Mouse (Mus musculus) intestine, postnatal 0 days (tissue): Measurements from ENCODE around the gene Pld3. TPM values are rescaled to one million over a fixed set of nuclear protein-coding genes. Genes with fewer than 3 reads are reported as not detected.

ENCODE experiments used
- ATAC-seq: fragments of 200-750 bp; cut with Nextera tagmentation; 2 replicates; pipeline ENCODE4 v1.8.0; 2017; ENCODE audit warnings: mild to moderate bottlenecking, moderate TSS enrichment, moderate library complexity
- H3K27ac ChIP-seq: fragments of 300-500 bp; sonication (generic); 2 replicates; pipeline ENCODE4 v1.5.1; 2014; ENCODE audit warnings: mild to moderate bottlenecking, low read depth, low read length, moderate library complexity
- H3K27me3 ChIP-seq: fragments of 300-500 bp; sonication (generic); replicated peaks from 2 replicates; pipeline ENCODE4 v1.6.1; 2014; ENCODE audit warnings: low read length, mixed read lengths; ENCODE audit not compliant: control insufficient read depth, insufficient read depth
- H3K36me3 ChIP-seq: fragments of 300-500 bp; sonication (generic); 2 replicates; pipeline ENCODE4 v1.6.1; 2014; ENCODE audit warnings: mild to moderate bottlenecking, moderate library complexity; ENCODE audit not compliant: control insufficient read depth, insufficient read depth
- H3K4me1 ChIP-seq: fragments of 300-500 bp; sonication (generic); replicated peaks from 2 replicates; pipeline ENCODE4 v1.6.1; 2014; ENCODE audit warnings: antibody characterized with exemption, low read length, mixed read lengths; ENCODE audit not compliant: control insufficient read depth, insufficient read depth
- H3K4me2 ChIP-seq: fragments of 300-500 bp; sonication (generic); replicated peaks from 2 replicates; pipeline ENCODE4 v1.6.1; 2014; ENCODE audit warnings: low read depth, mild to moderate bottlenecking, moderate library complexity
- H3K4me3 ChIP-seq: fragments of 300-500 bp; sonication (generic); 2 replicates; pipeline ENCODE4 v1.5.1; 2014; ENCODE audit warnings: low read depth, low read length
- H3K9ac ChIP-seq: fragments of 300-500 bp; sonication (generic); 2 replicates; pipeline ENCODE4 v1.6.1; 2014; ENCODE audit warnings: mild to moderate bottlenecking, low read depth, low read length
- H3K9me3 ChIP-seq: fragments of 300-500 bp; sonication (generic); 2 replicates; pipeline ENCODE4 v1.6.1; 2016; ENCODE audit warnings: mixed run types; ENCODE audit not compliant: control insufficient read depth
- CTCF ChIP-seq: sonication (generic); IDR thresholded peaks from 2 replicates; pipeline ENCODE4 v1.5.1; 2016; ENCODE audit warnings: low read depth, mild to moderate bottlenecking, control low read depth, antibody characterized with exemption, moderate library complexity
- WGBS: fragments of 180-500 bp; shearing (Covaris S2); extraction: QIAGEN DNeasy Blood & Tissue Kit; methylation state at CpG from one replicate; pipeline ENCODE4 v1.1.7; 2014; 5-methylcytosine and 5-hydroxymethylcytosine counted together
- polyA plus RNA-seq: library from polyadenylated mRNA; unstranded; fragments of >200 nt; fragmentation: Nextera tagmentation; extraction: Ambion mirVana; gene quantifications from 2 replicates; pipeline ENCODE4 v1.2.1, GENCODE M21; 2015

Gene Pld3
- polyA plus RNA-seq, 1 experiment from 2014 or later, result 48.7 TPM

GRCm38 (mm10) chr7:27487740-27488268, 65.2 kb downstream of the Pld3 start:
- Histone ChIP-seq H3K9me3 (no peaks in the 10 kb centered on the region), H3K4me2 (peak overlapping the region; percentile 83), H3K27ac (peak overlapping the region; percentile 98), H3K9ac (peak overlapping the region; percentile 91), H3K4me3 (peak overlapping the region; percentile 88), H3K4me1 (0 out of 2 replicates have a peak, but pooled peaks cover 4% of the 10 kb centered on the region), H3K27me3 (no peaks in the 10 kb centered on the region), H3K36me3 (peaks cover 12% of the 10 kb centered on the region)
- TF ChIP-seq CTCF, result no peak
- no peak for ATAC-seq
- under 1% methylated on average over 13 of the region's 13 CpGs for WGBS

- H3K9ac ChIP-seq, result peak within 1 kb of the TSS; percentile 91
- 0 out of 2 replicates have a peak, but pooled peaks cover 3% of the 10 kb centered on the region for H3K4me1 ChIP-seq
- no peaks in the 10 kb centered on the region for H3K27me3 ChIP-seq
- H3K4me2 ChIP-seq, result peak within 1 kb of the TSS; percentile 83
- peak within 1 kb of the TSS; percentile 98 for H3K27ac ChIP-seq
- no peaks in the 10 kb centered on the region for H3K9me3 ChIP-seq
- ATAC-seq, result peak; percentile 91
- peak; percentile 69 for TF ChIP-seq CTCF
- under 1% methylated on average over 80 of the region's 80 CpGs for WGBS
- H3K4me3 ChIP-seq, result peak within 1 kb of the TSS; percentile 88
- H3K36me3 ChIP-seq, result peaks cover 12% of the 10 kb centered on the region
These were observed 66.0 kb downstream of the Pld3 start, which contains the start of gene Sertad1 for GRCm38 (mm10) chr7:27486770-27487697. Sertad1 (plus strand) TSS chr7:27486910.

- Histone ChIP-seq H3K9ac (peak overlapping the region; percentile 50; the same call in 1 of the 2 replicates), H3K4me3 (peak overlapping the region; percentile 88), H3K9me3 (no peaks in the 10 kb centered on the region), H3K4me2 (peak overlapping the region; percentile 83), H3K27me3 (no peaks in the 10 kb centered on the region), H3K36me3 (peaks cover 12% of the 10 kb centered on the region), H3K27ac (peak overlapping the region; percentile 98), H3K4me1 (no peaks in the 10 kb centered on the region)
- under 1% methylated on average over 13 of the region's 13 CpGs for WGBS
- no peak for TF ChIP-seq CTCF
- no peak for ATAC-seq
These were observed 66.8 kb downstream of the Pld3 start for GRCm38 (mm10) chr7:27486102-27486769.

- Histone ChIP-seq H3K27ac (no peak overlapping the region), H3K4me1 (0 out of 2 replicates have a peak, but pooled peaks cover 6% of the 10 kb centered on the region), H3K36me3 (peaks cover under 1% of the 10 kb centered on the region; the same call in 1 of the 2 replicates), H3K4me3 (no peak overlapping the region), H3K9ac (no peak overlapping the region), H3K27me3 (no peaks in the 10 kb centered on the region), H3K9me3 (no peaks in the 10 kb centered on the region), H3K4me2 (no peak overlapping the region)
- ATAC-seq, result no peak
- no peak for TF ChIP-seq CTCF
- WGBS, result 92% methylated on average over 4 of the region's 4 CpGs
These were observed 69.2 kb downstream of the Pld3 start for GRCm38 (mm10) chr7:27483860-27484259.

Other genes with a start within 250 kb of the Pld3 start
- 40.7 and 43.7 TPM in 2 replicates for gene Ltbp4, start 215.5 kb downstream of the Pld3 start, polyA plus RNA-seq
- gene Shkbp1, start 197.2 kb downstream of the Pld3 start, polyA plus RNA-seq, result 26.9 and 29.1 TPM in 2 replicates
- 0.61 and 0.72 TPM in 2 replicates for gene Gm20479, start 195.8 kb downstream of the Pld3 start, polyA plus RNA-seq
- 0.17 and 0.26 TPM in 2 replicates for gene Sptbn4, start 105.5 kb downstream of the Pld3 start, polyA plus RNA-seq
- 60.4 and 67.3 TPM in 2 replicates for gene Blvrb, start 105.2 kb downstream of the Pld3 start, polyA plus RNA-seq
- 22.8 and 24.0 TPM in 2 replicates for gene Sertad3, start 79.5 kb downstream of the Pld3 start, polyA plus RNA-seq
- 42.7 and 43.1 TPM in 2 replicates for gene Sertad1, start 66.3 kb downstream of the Pld3 start, polyA plus RNA-seq
- gene Prx, start 53.9 kb downstream of the Pld3 start, polyA plus RNA-seq, result 1.3 and 1.4 TPM in 2 replicates
- 0.10 and 0.24 TPM in 2 replicates for gene Hipk4, start 30.0 kb downstream of the Pld3 start, polyA plus RNA-seq
- gene 2310022A10Rik, start within 50 bp of the Pld3 start, polyA plus RNA-seq, result 9.0 and 10.2 TPM in 2 replicates
- gene Akt2, start 38.3 kb upstream of the Pld3 start, polyA plus RNA-seq, result 35.8 and 36.4 TPM in 2 replicates
- 1.3 and 1.6 TPM in 2 replicates for gene Ttc9b, start 100.7 kb upstream of the Pld3 start, polyA plus RNA-seq
- 3.2 and 3.6 TPM in 2 replicates for gene Map3k10, start 121.4 kb upstream of the Pld3 start, polyA plus RNA-seq
- 1.1 and 1.2 TPM in 2 replicates for gene Zfp607b, start 136.1 kb upstream of the Pld3 start, polyA plus RNA-seq
- 6.7 and 8.5 TPM in 2 replicates for gene Zfp60, start 178.2 kb upstream of the Pld3 start, polyA plus RNA-seq